Mouse (Mus musculus) heart, postnatal 0 days (tissue): ENCODE measurements around the gene Olfr667. TPM values are rescaled to one million over a fixed set of nuclear protein-coding genes. Genes with fewer than 3 reads are reported as not detected.
"Not testable (repeated sequence)": the region's sequence is repeated elsewhere in the genome, so short reads cannot be mapped to it uniquely, and the experiment has no call there.

Experiments
- ATAC-seq: fragments of 200-750 bp; cut with Nextera tagmentation; 2 replicates; pipeline ENCODE4 v1.8.0; 2017; ENCODE audit warnings: low read depth, moderate number of reproducible peaks, moderate library complexity; ENCODE audit not compliant: insufficient read depth
- DNase-seq: peaks from one replicate; pipeline ENCODE4 v3.0.0-alpha.2; 2016; ENCODE audit warnings: low spot score
- H3K27ac ChIP-seq: fragments of 300-500 bp; sonication (generic); 2 replicates; pipeline ENCODE4 v1.5.1; 2014; ENCODE audit warnings: low read depth, mild to moderate bottlenecking
- H3K27me3 ChIP-seq: fragments of 300-500 bp; sonication (generic); 2 replicates; pipeline ENCODE4 v1.6.1; 2014; ENCODE audit warnings: low read length, mixed read lengths; ENCODE audit not compliant: control insufficient read depth, insufficient read depth
- H3K36me3 ChIP-seq: fragments of 300-500 bp; sonication (generic); replicated peaks from 2 replicates; pipeline ENCODE4 v1.6.1; 2014; ENCODE audit warnings: low read length, mixed read lengths; ENCODE audit not compliant: control insufficient read depth, insufficient read depth
- H3K4me1 ChIP-seq: fragments of 300-500 bp; sonication (generic); 2 replicates; pipeline ENCODE4 v1.6.1; 2014; ENCODE audit warnings: antibody characterized with exemption; ENCODE audit not compliant: control insufficient read depth, insufficient read depth
- H3K4me2 ChIP-seq: fragments of 300-500 bp; sonication (generic); 2 replicates; pipeline ENCODE4 v1.6.1; 2014; ENCODE audit warnings: low read depth, mild to moderate bottlenecking, low read length, moderate library complexity
- H3K4me3 ChIP-seq: fragments of 300-500 bp; sonication (generic); 2 replicates; pipeline ENCODE4 v1.5.1; 2014; ENCODE audit warnings: low read depth, low read length
- H3K9ac ChIP-seq: fragments of 300-500 bp; sonication (generic); replicated peaks from 2 replicates; pipeline ENCODE4 v1.6.1; 2014; ENCODE audit warnings: low read depth, low read length, mixed read lengths
- H3K9me3 ChIP-seq: fragments of 300-500 bp; sonication (generic); replicated peaks from 2 replicates; pipeline ENCODE4 v1.6.1; 2016; ENCODE audit warnings: low read length; ENCODE audit not compliant: control insufficient read depth
- CTCF ChIP-seq: IDR thresholded peaks from 2 replicates; pipeline ENCODE4 v1.5.1; 2016; ENCODE audit warnings: antibody characterized with exemption, control low read depth, low read depth
- EP300 ChIP-seq: IDR thresholded peaks from 2 replicates; pipeline ENCODE4 v1.6.1; 2016; ENCODE audit warnings: antibody characterized with exemption, low read depth
- WGBS: fragments of 180-500 bp; shearing (Covaris S2); extraction: QIAGEN DNeasy Blood & Tissue Kit; methylation state at CpG from one replicate; pipeline ENCODE4 v1.1.7; 2014; 5-methylcytosine and 5-hydroxymethylcytosine counted together
- polyA plus RNA-seq: library from polyadenylated mRNA; unstranded; fragments of >200 nt; fragmentation: Nextera tagmentation; extraction: Ambion mirVana; gene quantifications from 2 replicates; pipeline ENCODE4 v1.2.1, GENCODE M21; 2015
- total RNA-seq: library from RNA; depleted of rRNA; stranded (reverse); fragments of >200 nt; gene quantifications from 2 replicates; pipeline ENCODE4 v1.2.3, GENCODE M21; 2014; ENCODE audit warnings: low replicate concordance; rRNA removed

Olfr667 gene
- total RNA-seq: not detected in 2 replicates
- not detected in 2 replicates for polyA plus RNA-seq

DNA sequence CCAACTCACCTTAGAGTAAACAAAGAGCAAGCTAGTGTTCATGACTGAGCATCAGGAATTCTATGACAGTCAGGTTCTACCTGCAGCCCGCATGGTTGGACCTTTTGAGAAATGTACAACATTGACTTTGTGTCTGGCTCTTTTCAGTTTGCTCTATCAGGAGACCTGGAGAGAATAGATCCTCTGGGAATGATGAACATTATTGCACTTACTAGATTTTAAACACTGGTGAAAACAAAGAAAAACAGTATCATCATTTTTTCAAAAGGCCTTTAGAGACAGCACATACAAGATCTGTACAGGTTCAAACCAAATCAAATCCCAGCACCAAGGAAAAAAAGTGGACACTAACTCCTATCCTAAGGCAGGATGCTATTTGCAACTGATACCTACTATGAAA lies at the start of gene Olfr667:
TSS of gene Olfr667 (minus strand) at position 101 of the 400 bp plus-strand sequence.
- no peaks in the 10 kb centered on the region for H3K9me3 ChIP-seq
- TF ChIP-seq CTCF: no peak
- no peak for TF ChIP-seq EP300
- WGBS: 77% methylated on average over 1 of the region's 1 CpGs
- no peak within 1 kb of the TSS for H3K27ac ChIP-seq
- no peaks in the 10 kb centered on the region for H3K4me1 ChIP-seq
- H3K4me2 ChIP-seq: no peak within 1 kb of the TSS
- no peak within 1 kb of the TSS for H3K9ac ChIP-seq
- H3K4me3 ChIP-seq: no peak within 1 kb of the TSS
- H3K36me3 ChIP-seq: no peaks in the 10 kb centered on the region
- H3K27me3 ChIP-seq: no peaks in the 10 kb centered on the region
- DNase-seq: no peak
- ATAC-seq: no peak

DNA sequence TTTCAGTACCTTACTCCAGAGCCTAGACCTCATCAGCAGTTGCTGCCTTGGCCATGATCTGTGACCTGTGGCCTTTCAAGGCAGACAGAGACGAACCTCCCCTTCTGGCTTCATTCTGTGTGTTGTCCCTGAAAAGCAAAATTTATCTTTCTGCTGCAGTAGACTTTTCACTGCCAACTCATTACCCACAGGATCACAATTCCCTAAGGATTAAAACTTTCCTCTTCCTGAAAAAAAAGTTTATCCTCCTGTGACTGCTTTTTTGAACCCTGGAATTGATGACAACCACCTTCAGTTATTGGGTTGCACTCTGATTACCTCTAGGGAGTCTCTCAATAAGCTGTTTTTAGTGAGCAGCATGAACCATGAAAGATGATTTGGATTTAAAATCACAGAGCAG lies 41.2 kb upstream of the Olfr667 start, which contains the start of gene Olfr670:
TSS of gene Olfr670 (minus strand) at position 101 of the 400 bp plus-strand sequence.
- ATAC-seq (no peak), DNase-seq (no peak)
- no peak within 1 kb of the TSS for H3K4me2 ChIP-seq
- WGBS: 40% methylated on average over 1 of the region's 1 CpGs
- H3K4me3 ChIP-seq: no peak within 1 kb of the TSS
- H3K9ac ChIP-seq: no peak within 1 kb of the TSS
- H3K4me1 ChIP-seq: no peaks in the 10 kb centered on the region
- TF ChIP-seq CTCF (no peak), EP300 (no peak)
- H3K27ac ChIP-seq: no peak within 1 kb of the TSS
- H3K9me3 ChIP-seq: no peaks in the 10 kb centered on the region
- H3K36me3 ChIP-seq: no peaks in the 10 kb centered on the region
- no peaks in the 10 kb centered on the region for H3K27me3 ChIP-seq

DNA sequence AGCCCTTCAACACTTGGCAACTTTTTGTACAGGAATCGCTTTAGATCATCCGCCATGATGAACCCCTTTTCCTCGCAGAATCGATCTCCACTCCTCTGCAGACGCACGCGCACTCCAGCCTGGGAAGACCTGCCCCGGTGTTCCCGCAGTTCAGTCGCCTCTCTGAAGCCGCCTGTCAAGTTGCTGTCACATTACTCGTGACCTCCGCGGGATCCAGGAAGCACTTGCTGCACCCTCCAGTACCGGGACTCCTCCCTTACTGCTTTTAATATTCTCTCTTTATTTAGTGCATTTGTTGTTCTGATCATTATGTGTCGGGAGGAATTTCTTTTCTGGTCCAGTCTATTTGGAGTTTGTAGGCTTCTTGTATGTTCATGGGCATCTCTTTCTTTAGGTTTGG lies 29.0 kb upstream of the Olfr667 start:
- not testable (repeated sequence) for H3K27ac ChIP-seq, ATAC-seq, H3K4me2 ChIP-seq, H3K4me1 ChIP-seq, H3K36me3 ChIP-seq, H3K9me3 ChIP-seq, H3K4me3 ChIP-seq, H3K9ac ChIP-seq, DNase-seq, H3K27me3 ChIP-seq
- 86% methylated on average over 16 of the region's 16 CpGs for WGBS

DNA sequence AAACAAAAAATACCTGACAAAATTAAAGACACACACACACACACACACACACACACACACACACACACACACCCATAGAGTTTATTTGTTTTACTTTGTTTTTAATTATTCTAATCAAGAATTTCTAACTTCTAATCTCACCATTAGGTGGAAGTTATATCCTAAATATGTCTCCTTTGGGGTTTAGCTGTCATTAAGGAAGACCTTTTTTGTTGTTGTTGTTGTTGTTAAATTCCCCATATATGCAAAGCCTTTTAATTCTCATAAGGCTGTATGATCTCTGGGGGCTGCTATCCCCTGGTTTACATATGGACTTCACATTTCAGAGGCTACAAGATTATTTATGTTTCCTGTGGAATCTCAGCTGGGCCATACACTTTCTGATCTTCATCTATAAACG lies 12.7 kb upstream of the Olfr667 start, which contains the start of gene Olfr669:
TSS of gene Olfr669 (plus strand) at position 301 of the 400 bp plus-strand sequence.
- no peaks in the 10 kb centered on the region for H3K9me3 ChIP-seq
- DNase-seq (no peak), ATAC-seq (no peak)
- no peak within 1 kb of the TSS for H3K4me2 ChIP-seq
- no peaks in the 10 kb centered on the region for H3K4me1 ChIP-seq
- 78% methylated on average over 1 of the region's 1 CpGs for WGBS
- H3K36me3 ChIP-seq: no peaks in the 10 kb centered on the region
- TF ChIP-seq CTCF (no peak), EP300 (no peak)
- no peaks in the 10 kb centered on the region for H3K27me3 ChIP-seq
- no peak within 1 kb of the TSS for H3K9ac ChIP-seq
- no peak within 1 kb of the TSS for H3K27ac ChIP-seq
- no peak within 1 kb of the TSS for H3K4me3 ChIP-seq

DNA sequence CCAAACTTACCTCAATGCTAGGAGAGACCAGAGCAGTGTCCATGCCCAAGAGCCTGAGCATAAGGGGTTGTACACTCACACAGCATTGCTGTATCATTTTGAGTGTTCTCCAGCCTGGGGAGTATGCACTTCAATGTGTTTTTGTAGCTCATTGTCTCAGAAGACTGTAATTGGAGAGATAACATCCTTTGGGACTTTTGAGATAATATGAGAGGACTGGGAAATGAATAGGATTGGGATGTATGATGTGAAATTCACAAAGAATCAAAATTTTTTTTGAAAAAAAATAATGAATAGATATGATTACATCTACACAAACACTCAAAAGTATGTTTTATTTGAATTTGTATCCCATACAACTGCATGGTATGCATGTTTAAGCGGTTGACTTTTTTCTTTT lies 6.7 kb upstream of the Olfr667 start, which contains the start of gene Olfr668:
TSS of gene Olfr668 (minus strand) at position 101 of the 400 bp plus-strand sequence.
- DNase-seq (no peak), ATAC-seq (no peak)
- TF ChIP-seq CTCF: no peak
- TF ChIP-seq EP300: no peak
- Histone ChIP-seq H3K27me3 (no peaks in the 10 kb centered on the region), H3K27ac (no peak within 1 kb of the TSS), H3K4me1 (no peaks in the 10 kb centered on the region), H3K36me3 (no peaks in the 10 kb centered on the region), H3K9ac (no peak within 1 kb of the TSS), H3K4me3 (no peak within 1 kb of the TSS), H3K9me3 (no peaks in the 10 kb centered on the region), H3K4me2 (no peak within 1 kb of the TSS)
- 59% methylated on average over 1 of the region's 1 CpGs for WGBS

DNA sequence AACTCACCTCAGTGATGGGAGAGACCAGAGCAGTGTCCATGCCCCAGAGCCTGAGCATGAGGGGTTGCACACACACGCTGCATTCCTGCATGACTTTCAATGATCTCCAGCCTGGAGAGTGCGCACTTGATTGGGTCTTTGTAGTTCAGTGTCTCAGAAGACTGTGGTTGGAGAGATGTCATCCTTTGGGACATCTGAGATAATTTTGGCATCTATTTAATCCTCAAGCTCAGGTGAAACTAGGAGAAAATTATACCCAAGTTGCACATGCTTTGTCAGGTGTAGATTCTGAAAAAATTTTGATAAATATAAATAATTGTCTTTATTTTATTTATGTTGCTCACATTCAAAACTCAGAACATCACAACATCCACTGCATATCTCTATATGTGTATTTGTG lies 25.4 kb downstream of the Olfr667 start, which contains the start of gene Olfr666:
TSS of gene Olfr666 (minus strand) at position 101 of the 400 bp plus-strand sequence.
- ATAC-seq (no peak), DNase-seq (no peak)
- TF ChIP-seq CTCF: no peak
- TF ChIP-seq EP300: no peak
- H3K27me3 ChIP-seq: no peaks in the 10 kb centered on the region
- no peak within 1 kb of the TSS for H3K4me3 ChIP-seq
- no peaks in the 10 kb centered on the region for H3K36me3 ChIP-seq
- no peak within 1 kb of the TSS for H3K4me2 ChIP-seq
- no peak within 1 kb of the TSS for H3K27ac ChIP-seq
- WGBS: 80% methylated on average over 2 of the region's 2 CpGs
- H3K9ac ChIP-seq: no peak within 1 kb of the TSS
- H3K4me1 ChIP-seq: no peaks in the 10 kb centered on the region
- H3K9me3 ChIP-seq: 0 out of 2 replicates have a peak, but pooled peaks cover 2% of the 10 kb centered on the region
